Mouse (Mus musculus): ENCODE results near the gene Ndufaf3. TPM values are rescaled to one million over a fixed set of nuclear protein-coding genes. Genes with fewer than 3 reads are reported as not detected.

Gene Ndufaf3
- total RNA-seq, 1 experiment from 2014 or later: 17.0 TPM

- ATAC-seq (ENCODE audit: extremely low read depth, insufficient number of reproducible peaks, low FRiP score, poor library complexity, severe bottlenecking): no peak
These were observed 36.3 kb downstream of the Ndufaf3 start for GRCm38 (mm10) chr9:108530954-108531353.

- ATAC-seq (ENCODE audit: extremely low read depth, insufficient number of reproducible peaks, low FRiP score, poor library complexity, severe bottlenecking): no peak
These were observed 41.8 kb downstream of the Ndufaf3 start for GRCm38 (mm10) chr9:108525400-108525799.

GRCm38 (mm10) chr9:108523341-108523740, 43.9 kb downstream of the Ndufaf3 start:
- no peak for ATAC-seq (ENCODE audit: extremely low read depth, insufficient number of reproducible peaks, low FRiP score, poor library complexity, severe bottlenecking)

GRCm38 (mm10) chr9:108521604-108522003, 45.6 kb downstream of the Ndufaf3 start:
- ATAC-seq (ENCODE audit: extremely low read depth, insufficient number of reproducible peaks, low FRiP score, poor library complexity, severe bottlenecking): no peak

GRCm38 (mm10) chr9:108517931-108518332, 49.3 kb downstream of the Ndufaf3 start:
- peak; percentile 10; the same call in 1 of the 2 replicates for ATAC-seq (ENCODE audit: extremely low read depth, insufficient number of reproducible peaks, low FRiP score, poor library complexity, severe bottlenecking)

GRCm38 (mm10) chr9:108517253-108517930, 49.8 kb downstream of the Ndufaf3 start:
- ATAC-seq (ENCODE audit: extremely low read depth, insufficient number of reproducible peaks, low FRiP score, poor library complexity, severe bottlenecking): peak; percentile 15; the same call in 1 of the 2 replicates

GRCm38 (mm10) chr9:108516380-108517251, 50.6 kb downstream of the Ndufaf3 start, which contains the start of gene Qrich1:
TSS of gene Qrich1 (plus strand) at chr9:108516806.
- ATAC-seq (ENCODE audit: extremely low read depth, insufficient number of reproducible peaks, low FRiP score, poor library complexity, severe bottlenecking): peak; percentile 88

Other genes starting within 250 kb of the Ndufaf3 start
- gene Gpx1, start 228.5 kb downstream of the Ndufaf3 start, total RNA-seq (2017): 689 and 756 TPM in 2 replicates
- 140 and 154 TPM in 2 replicates for gene Usp4, start 219.6 kb downstream of the Ndufaf3 start, total RNA-seq (2017)
- gene 1700102P08Rik, start 174.6 kb downstream of the Ndufaf3 start, total RNA-seq (2017): 3.0 and 9.3 TPM in 2 replicates
- not detected in 2 replicates for gene Ccdc36, start 138.9 kb downstream of the Ndufaf3 start, total RNA-seq (2017)
- not detected in 2 replicates for gene BC048562, start 131.0 kb downstream of the Ndufaf3 start, total RNA-seq (2017)
- gene Ccdc71, start 106.9 kb downstream of the Ndufaf3 start, total RNA-seq (2017): 15.7 and 19.8 TPM in 2 replicates
- gene Klhdc8b, start 105.9 kb downstream of the Ndufaf3 start, total RNA-seq (2017): 2.9 and 5.7 TPM in 2 replicates
- not detected in 2 replicates for gene Lamb2, start 87.7 kb downstream of the Ndufaf3 start, total RNA-seq (2017)
- 105 and 106 TPM in 2 replicates for gene Usp19, start 76.8 kb downstream of the Ndufaf3 start, total RNA-seq (2017)
- 97.9 and 119 TPM in 2 replicates for gene Qars, start 59.7 kb downstream of the Ndufaf3 start, total RNA-seq (2017)
- 158 TPM in 2 replicates for gene Qrich1, start 50.6 kb downstream of the Ndufaf3 start, total RNA-seq (2017)
- gene Impdh2, start 7.1 kb downstream of the Ndufaf3 start, total RNA-seq (2017): 61.0 and 75.5 TPM in 2 replicates
- gene Dalrd3, start 2.5 kb upstream of the Ndufaf3 start, total RNA-seq (2017): 70.9 and 104 TPM in 2 replicates
- 12.8 and 15.6 TPM in 2 replicates for gene Wdr6, start 11.3 kb upstream of the Ndufaf3 start, total RNA-seq (2017)
- gene P4htm, start 30.2 kb upstream of the Ndufaf3 start, total RNA-seq (2017): 0.58 and 0.61 TPM in 2 replicates
- 135 and 143 TPM in 2 replicates for gene Arih2, start 82.0 kb upstream of the Ndufaf3 start, total RNA-seq (2017)
- 39.0 and 43.9 TPM in 2 replicates for gene Slc25a20, start 94.7 kb upstream of the Ndufaf3 start, total RNA-seq (2017)
- 5.0 and 8.2 TPM in 2 replicates for gene Prkar2a, start 121.9 kb upstream of the Ndufaf3 start, total RNA-seq (2017)
- 70.6 and 87.9 TPM in 2 replicates for gene Ip6k2, start 216.4 kb upstream of the Ndufaf3 start, total RNA-seq (2017)
- 9.7 and 11.3 TPM in 2 replicates for gene Nckipsd, start 240.9 kb upstream of the Ndufaf3 start, total RNA-seq (2017)